Mouse (Mus musculus): ENCODE measurements around the gene Mgat4d. TPM values are rescaled to one million over a fixed set of nuclear protein-coding genes. Genes with fewer than 3 reads are reported as not detected.
A peak's percentile ranks its signal among the peaks of the same experiment; 100 is the strongest.
"Not testable (repeated sequence)": the region's sequence is repeated elsewhere in the genome, so short reads cannot be mapped to it uniquely, and the experiment has no call there.

The Mgat4d gene
- not detected for total RNA-seq (2021)
- long read RNA-seq, experiment 1: 0 reads
- long read RNA-seq, experiment 2: 0 reads

- no peak for DNase-seq (ENCODE audit: low spot score in 2 of 2)
Observed at GRCm38 (mm10) chr8:83348263-83348662, at the start of gene Mgat4d. TSS of gene Mgat4d (plus strand) at chr8:83348471.

GRCm38 (mm10) chr8:83300135-83300534 lies 48.1 kb upstream of the Mgat4d start:
- DNase-seq (ENCODE audit: low spot score in 2 of 2): no peak

GRCm38 (mm10) chr8:83304946-83305345 lies 43.3 kb upstream of the Mgat4d start:
- DNase-seq (ENCODE audit: low spot score in 2 of 2): no peak

- peak in 1 of 2 experiments; percentile 7 for DNase-seq (ENCODE audit: low spot score in 2 of 2)
Observed at GRCm38 (mm10) chr8:83309836-83310235, 38.4 kb upstream of the Mgat4d start.

GRCm38 (mm10) chr8:83315084-83315483 lies 33.2 kb upstream of the Mgat4d start:
- DNase-seq (ENCODE audit: low spot score in 2 of 2): not testable (repeated sequence)

- no peak for DNase-seq (ENCODE audit: low spot score in 2 of 2)
Observed at GRCm38 (mm10) chr8:83315691-83316090, 32.6 kb upstream of the Mgat4d start.

- DNase-seq (ENCODE audit: low spot score in 2 of 2): no peak
Observed at GRCm38 (mm10) chr8:83320543-83320942, 27.7 kb upstream of the Mgat4d start.

GRCm38 (mm10) chr8:83322374-83322773 lies 25.9 kb upstream of the Mgat4d start:
- no peak for DNase-seq (ENCODE audit: low spot score in 2 of 2)

- DNase-seq (ENCODE audit: low spot score in 2 of 2): no peak
Observed at GRCm38 (mm10) chr8:83323056-83323455, 25.2 kb upstream of the Mgat4d start.

GRCm38 (mm10) chr8:83327889-83328288 lies 20.4 kb upstream of the Mgat4d start:
- DNase-seq (ENCODE audit: low spot score in 2 of 2): no peak

GRCm38 (mm10) chr8:83331567-83331898 lies 16.7 kb upstream of the Mgat4d start:
- DNase-seq (ENCODE audit: low spot score in 2 of 2): peak; percentile 24 to 66

GRCm38 (mm10) chr8:83331899-83332697 lies 16.2 kb upstream of the Mgat4d start, which contains the start of gene Elmod2:
TSS of gene Elmod2 (minus strand) at chr8:83332486.
- DNase-seq (ENCODE audit: low spot score in 2 of 2): peak; percentile 95 to 97

- DNase-seq (ENCODE audit: low spot score in 2 of 2): no peak
Observed at GRCm38 (mm10) chr8:83332864-83333263, 15.4 kb upstream of the Mgat4d start.

- DNase-seq (ENCODE audit: low spot score in 2 of 2): no peak
Observed at GRCm38 (mm10) chr8:83342076-83342475, 6.2 kb upstream of the Mgat4d start.

- DNase-seq (ENCODE audit: low spot score in 2 of 2): peak in 1 of 2 experiments; percentile 27
Observed at GRCm38 (mm10) chr8:83342693-83343092, 5.6 kb upstream of the Mgat4d start.

- DNase-seq (ENCODE audit: low spot score in 2 of 2): no peak
Observed at GRCm38 (mm10) chr8:83351315-83351714, 3.0 kb downstream of the Mgat4d start.

GRCm38 (mm10) chr8:83363156-83363769 lies 15.0 kb downstream of the Mgat4d start:
- DNase-seq (ENCODE audit: low spot score in 2 of 2): no peak

- no peak for DNase-seq (ENCODE audit: low spot score in 2 of 2)
Observed at GRCm38 (mm10) chr8:83377231-83377630, 29.0 kb downstream of the Mgat4d start.

- no peak for DNase-seq (ENCODE audit: low spot score in 2 of 2)
Observed at GRCm38 (mm10) chr8:83380141-83380540, 31.9 kb downstream of the Mgat4d start.

GRCm38 (mm10) chr8:83381016-83381415 lies 32.7 kb downstream of the Mgat4d start:
- no peak for DNase-seq (ENCODE audit: low spot score in 2 of 2)

- DNase-seq (ENCODE audit: low spot score in 2 of 2): no peak
Observed at GRCm38 (mm10) chr8:83382850-83383249, 34.6 kb downstream of the Mgat4d start.

GRCm38 (mm10) chr8:83389316-83390005 lies 41.2 kb downstream of the Mgat4d start, which contains the start of gene Clgn:
TSS of gene Clgn (plus strand) at chr8:83389867.
- DNase-seq (ENCODE audit: low spot score in 2 of 2): peak; percentile 64 to 70
